8 mouse cellular contexts compared by ENCODE assay signal in genomic region chr7:19572926-19573775, GRCm38 (mm10). TPM values are rescaled to one million over a fixed set of nuclear protein-coding genes. Genes with fewer than 3 reads are reported as not detected.
A peak's percentile ranks its signal among the peaks of the same experiment; 100 is the strongest.
DNase-seq lines count a peak whose midpoint lies in the region; ATAC-seq and TF ChIP-seq lines count a peak whose summit lies in the region.

No protein-coding gene starts in this region.

- H3K4me2 ChIP-seq in forebrain, embryonic 13.5 days = peak overlapping the region; percentile 79
- peak overlapping the region; percentile 91 for H3K4me2 ChIP-seq in lung, embryonic 15.5 days

- H3K4me3 ChIP-seq in ES-Bruce4 (ENCODE audit: low read depth, low read length) = peak overlapping the region; percentile 65
- H3K4me3 ChIP-seq in forebrain, embryonic 13.5 days = peak overlapping the region; percentile 75
- H3K4me3 ChIP-seq in layer of hippocampus, adult 2 months = peak overlapping the region; percentile 76
- peak overlapping the region; percentile 81 for H3K4me3 ChIP-seq in lung, embryonic 15.5 days
- H3K4me3 ChIP-seq in olfactory bulb, adult 2 months (ENCODE audit: insufficient read depth, low read depth, low read length) = peak overlapping the region; percentile 80
- peak overlapping the region; percentile 76 for H3K4me3 ChIP-seq in thymus, adult 2 months (ENCODE audit: control insufficient read depth, insufficient read depth, low read length)

- H3K9ac ChIP-seq in ES-Bruce4 (ENCODE audit: low read depth, poor library complexity, severe bottlenecking) = peak overlapping the region; percentile 66
- peak overlapping the region; percentile 83 for H3K9ac ChIP-seq in forebrain, embryonic 13.5 days
- peak overlapping the region; percentile 81 for H3K9ac ChIP-seq in lung, embryonic 15.5 days

- WGBS in forebrain, embryonic 13.5 days = 1% methylated on average over 53 of the region's 53 CpGs
- under 1% methylated on average over 53 of the region's 53 CpGs for WGBS in lung, embryonic 15.5 days
- WGBS in olfactory bulb, adult 2 months = under 1% methylated on average over 53 of the region's 53 CpGs
- WGBS in thymus, adult 2 months = 1% methylated on average over 53 of the region's 53 CpGs

- peak; percentile 94 for TF ChIP-seq EP300 in ES-Bruce4 (IDR thresholded peaks at IDR 0.05; ENCODE audit: insufficient read depth, low read depth, low read length)

- H3K36me3 ChIP-seq in ES-Bruce4 (ENCODE audit: control insufficient read depth, insufficient read depth, low read length, poor library complexity, severe bottlenecking) = no peaks in the 10 kb centered on the region
- H3K36me3 ChIP-seq in forebrain, embryonic 13.5 days (ENCODE audit: poor library complexity, severe bottlenecking) = peaks cover 18% of the 10 kb centered on the region
- H3K36me3 ChIP-seq in lung, embryonic 15.5 days = peaks cover 18% of the 10 kb centered on the region; the same call in 1 of the 2 replicates
- H3K36me3 ChIP-seq in thymus, adult 2 months (ENCODE audit: control insufficient read depth, insufficient read depth, low read length) = no peaks in the 10 kb centered on the region

- H3K27me3 ChIP-seq in ES-Bruce4 (ENCODE audit: control insufficient read depth, insufficient read depth, low read length, poor library complexity, severe bottlenecking) = no peaks in the 10 kb centered on the region
- H3K27me3 ChIP-seq in forebrain, embryonic 13.5 days = peaks cover 36% of the 10 kb centered on the region
- H3K27me3 ChIP-seq in lung, embryonic 15.5 days = peaks cover 27% of the 10 kb centered on the region
- H3K27me3 ChIP-seq in thymus, adult 2 months (ENCODE audit: control insufficient read depth, insufficient read depth, low read length) = peaks cover 6% of the 10 kb centered on the region; the same call in 1 of the 2 replicates

- TF ChIP-seq POLR2A in ES-Bruce4 (IDR thresholded peaks at IDR 0.05; ENCODE audit: insufficient read depth, low read length) = no peak
- peak; percentile 90 for TF ChIP-seq POLR2A in olfactory bulb, adult 2 months (IDR thresholded peaks at IDR 0.05; ENCODE audit: insufficient read depth, low read depth, low read length)
- TF ChIP-seq POLR2A in thymus, adult 2 months (IDR thresholded peaks at IDR 0.05; ENCODE audit: control insufficient read depth, extremely low read depth, insufficient read depth, low read length, poor library complexity) = peak; percentile 85

- peaks cover 10% of the 10 kb centered on the region for H3K4me1 ChIP-seq in ES-Bruce4 (ENCODE audit: control insufficient read depth, insufficient read depth, low read length)
- peaks cover 28% of the 10 kb centered on the region for H3K4me1 ChIP-seq in forebrain, embryonic 13.5 days
- H3K4me1 ChIP-seq in lung, embryonic 15.5 days = peaks cover 34% of the 10 kb centered on the region
- H3K4me1 ChIP-seq in olfactory bulb, adult 2 months (ENCODE audit: control insufficient read depth, insufficient read depth, low read length) = peaks cover 18% of the 10 kb centered on the region
- peaks cover 18% of the 10 kb centered on the region for H3K4me1 ChIP-seq in thymus, adult 2 months (replicated peaks; ENCODE audit: control insufficient read depth, insufficient read depth, low read length)

- H3K9me3 ChIP-seq in ES-Bruce4 (replicated peaks; ENCODE audit: control insufficient read depth, insufficient read depth, low read length, poor library complexity, severe bottlenecking) = no peaks in the 10 kb centered on the region
- no peaks in the 10 kb centered on the region for H3K9me3 ChIP-seq in forebrain, embryonic 13.5 days (replicated peaks)
- H3K9me3 ChIP-seq in lung, embryonic 15.5 days = no peaks in the 10 kb centered on the region

- DNase-seq in heart, postnatal 25 days (ENCODE audit: low spot score) = peak; percentile 64
- DNase-seq in layer of hippocampus, adult 2 months (ENCODE audit: low spot score in 2 of 2) = peak; percentile 55 to 67
- DNase-seq in thymus, adult 2 months = peak; percentile 80

- TF ChIP-seq CTCF in ES-Bruce4 (IDR thresholded peaks at IDR 0.05; ENCODE audit: low read depth, low read length) = no peak
- TF ChIP-seq CTCF in layer of hippocampus, adult 2 months (conservative IDR thresholded peaks at IDR 0.05) = peak; percentile 58
- no peak for TF ChIP-seq CTCF in olfactory bulb, adult 2 months (IDR thresholded peaks at IDR 0.05; ENCODE audit: insufficient read depth, low read depth, low read length)
- peak; percentile 32; the same call in 1 of the 2 replicates for TF ChIP-seq CTCF in thymus, adult 2 months (IDR thresholded peaks at IDR 0.05; ENCODE audit: borderline replicate concordance, control insufficient read depth, extremely low read depth, insufficient read depth, low read length, poor library complexity)

- peak overlapping the region; percentile 99 for H3K27ac ChIP-seq in ES-Bruce4 (ENCODE audit: insufficient read depth, low read length)
- peak overlapping the region; percentile 69 for H3K27ac ChIP-seq in forebrain, embryonic 13.5 days
- H3K27ac ChIP-seq in layer of hippocampus, adult 2 months = peak overlapping the region; percentile 84
- H3K27ac ChIP-seq in lung, embryonic 15.5 days = peak overlapping the region; percentile 93
- H3K27ac ChIP-seq in olfactory bulb, adult 2 months (ENCODE audit: insufficient read depth, low read depth, low read length) = no peak overlapping the region
- H3K27ac ChIP-seq in thymus, adult 2 months (ENCODE audit: control insufficient read depth, insufficient read depth, low read length) = no peak overlapping the region

- ATAC-seq in cerebellum, adult (ENCODE audit: insufficient number of reproducible peaks, low FRiP score, low TSS enrichment) = peak; percentile 60; the same call in 1 of the 2 replicates
- ATAC-seq in forebrain, embryonic 13.5 days = peak; percentile 90
- peak; percentile 81 for ATAC-seq in lung, embryonic 15.5 days (ENCODE audit: borderline replicate concordance, extremely low read depth, low FRiP score, low TSS enrichment)

- intact Hi-C loops in heart, postnatal 25 days (cut with DNase I) = loop anchor here (2.0 to 5.0 kb wide), 2 partner anchors 66 to 116 kb away; partner anchors contain the start of gene Mark4

RNA-seq across cellular contexts. Expression of gene Zfp296, which starts 3.9 kb away (rescaled TPM):
- polyA plus RNA-seq in ES-Bruce4 (2011; ENCODE audit: insufficient read depth, insufficient read length, low read depth, missing spikeins) = 21.5 and 23.5 TPM in 2 replicates
- 0.23 and 0.35 TPM in 2 replicates for polyA plus RNA-seq in forebrain, embryonic 13.5 days (2015; fragmentation: Nextera tagmentation; extraction: Ambion mirVana)
- total RNA-seq in heart, postnatal 25 days (2021) = under 1 TPM; 0.28 to 0.49 TPM
- under 1 TPM; 0.81 to 0.95 TPM for total RNA-seq in layer of hippocampus, adult 2 months (2021)
- polyA plus RNA-seq in lung, embryonic 15.5 days (2015; fragmentation: Nextera tagmentation; extraction: Ambion mirVana) = 0.50 and 0.54 TPM in 2 replicates
- not detected in 2 replicates for polyA plus RNA-seq in olfactory bulb, adult 2 months (2012; ENCODE audit: insufficient read depth, insufficient read length, low replicate concordance, missing spikeins)
- 4.5 and 4.7 TPM in 2 replicates for polyA plus RNA-seq in thymus, adult 2 months (2012; rRNA removed)

RNA-seq across cellular contexts. Expression of gene Gemin7, which starts 4.2 kb away (rescaled TPM):
- polyA plus RNA-seq in ES-Bruce4 (2011; ENCODE audit: insufficient read depth, insufficient read length, low read depth, missing spikeins) = 25.2 and 30.5 TPM in 2 replicates
- 130 TPM in 2 replicates for polyA plus RNA-seq in forebrain, embryonic 13.5 days (2015; fragmentation: Nextera tagmentation; extraction: Ambion mirVana)
- total RNA-seq in heart, postnatal 25 days (2021) = 10 to 100 TPM; 44.6 to 45.6 TPM
- total RNA-seq in layer of hippocampus, adult 2 months (2021) = 10 to 100 TPM; 38.8 to 43.9 TPM
- 164 and 183 TPM in 2 replicates for polyA plus RNA-seq in lung, embryonic 15.5 days (2015; fragmentation: Nextera tagmentation; extraction: Ambion mirVana)
- polyA plus RNA-seq in olfactory bulb, adult 2 months (2012; ENCODE audit: insufficient read depth, insufficient read length, low replicate concordance, missing spikeins) = not detected in 2 replicates
- polyA plus RNA-seq in thymus, adult 2 months (2012; rRNA removed) = 121 and 130 TPM in 2 replicates

RNA-seq across cellular contexts. Expression of gene Ppp1r37, which starts 10.3 kb away (rescaled TPM):
- 16.1 and 19.1 TPM in 2 replicates for polyA plus RNA-seq in ES-Bruce4 (2011; ENCODE audit: insufficient read depth, insufficient read length, low read depth, missing spikeins)
- 22.4 and 23.6 TPM in 2 replicates for polyA plus RNA-seq in forebrain, embryonic 13.5 days (2015; fragmentation: Nextera tagmentation; extraction: Ambion mirVana)
- 10 to 100 TPM; 48.0 to 52.3 TPM for total RNA-seq in heart, postnatal 25 days (2021)
- total RNA-seq in layer of hippocampus, adult 2 months (2021) = 100 to 1,000 TPM; 116 to 118 TPM
- polyA plus RNA-seq in lung, embryonic 15.5 days (2015; fragmentation: Nextera tagmentation; extraction: Ambion mirVana) = 23.8 and 24.8 TPM in 2 replicates
- polyA plus RNA-seq in olfactory bulb, adult 2 months (2012; ENCODE audit: insufficient read depth, insufficient read length, low replicate concordance, missing spikeins) = not detected in 2 replicates
- 130 and 137 TPM in 2 replicates for polyA plus RNA-seq in thymus, adult 2 months (2012; rRNA removed)

RNA-seq across cellular contexts. Expression of gene Clasrp, which starts 31.1 kb away (rescaled TPM):
- polyA plus RNA-seq in ES-Bruce4 (2011; ENCODE audit: insufficient read depth, insufficient read length, low read depth, missing spikeins) = 52.3 and 57.4 TPM in 2 replicates
- 54.0 and 55.7 TPM in 2 replicates for polyA plus RNA-seq in forebrain, embryonic 13.5 days (2015; fragmentation: Nextera tagmentation; extraction: Ambion mirVana)
- total RNA-seq in heart, postnatal 25 days (2021) = 10 to 100 TPM; 14.5 to 20.5 TPM
- 100 to 1,000 TPM in 1 of 2 experiments, 10 to 100 TPM in 1; 95.4 to 112 TPM for total RNA-seq in layer of hippocampus, adult 2 months (2021)
- polyA plus RNA-seq in lung, embryonic 15.5 days (2015; fragmentation: Nextera tagmentation; extraction: Ambion mirVana) = 46.4 and 51.4 TPM in 2 replicates
- polyA plus RNA-seq in olfactory bulb, adult 2 months (2012; ENCODE audit: insufficient read depth, insufficient read length, low replicate concordance, missing spikeins) = not detected in 2 replicates
- 240 and 315 TPM in 2 replicates for polyA plus RNA-seq in thymus, adult 2 months (2012; rRNA removed)

RNA-seq across cellular contexts. Expression of gene Nkpd1, which starts 55.5 kb away (rescaled TPM):
- polyA plus RNA-seq in ES-Bruce4 (2011; ENCODE audit: insufficient read depth, insufficient read length, low read depth, missing spikeins) = 0.23 and 0.34 TPM in 2 replicates
- 0.15 and 0.21 TPM in 2 replicates for polyA plus RNA-seq in forebrain, embryonic 13.5 days (2015; fragmentation: Nextera tagmentation; extraction: Ambion mirVana)
- not detected for total RNA-seq in heart, postnatal 25 days (2021)
- total RNA-seq in layer of hippocampus, adult 2 months (2021) = under 1 TPM; 0.38 to 0.71 TPM
- 0.20 TPM in 1 of 2 replicates, not detected in the other for polyA plus RNA-seq in lung, embryonic 15.5 days (2015; fragmentation: Nextera tagmentation; extraction: Ambion mirVana)
- not detected in 2 replicates for polyA plus RNA-seq in olfactory bulb, adult 2 months (2012; ENCODE audit: insufficient read depth, insufficient read length, low replicate concordance, missing spikeins)
- polyA plus RNA-seq in thymus, adult 2 months (2012; rRNA removed) = 1.1 and 1.2 TPM in 2 replicates

Comparison
In these comparisons a context has a peak if more than half of its experiments do, and no peak if none do; other contexts are left out.
1. H3K27ac ChIP-seq: peak in ES-Bruce4 (single experiment), forebrain, embryonic 13.5 days (single experiment), layer of hippocampus, adult 2 months (single experiment) and lung, embryonic 15.5 days (single experiment); none in olfactory bulb, adult 2 months (single experiment) and thymus, adult 2 months (single experiment).
2. CTCF ChIP-seq: peak in layer of hippocampus, adult 2 months (single experiment) and thymus, adult 2 months (single experiment); none in ES-Bruce4 (single experiment) and olfactory bulb, adult 2 months (single experiment).
3. RNA of gene Gemin7, which starts 4.2 kb away (polyA plus RNA-seq): 164 to 183 TPM in lung, embryonic 15.5 days, 130 TPM in forebrain, embryonic 13.5 days, 121 to 130 TPM in thymus, adult 2 months and 25.2 to 30.5 TPM in ES-Bruce4; not detected in olfactory bulb, adult 2 months; every median in the first group is over 10 times any median in the second.
4. Peak in every context shown above with its lines, with median percentiles within 50 percentile points of each other: H3K4me3 ChIP-seq, H3K9ac ChIP-seq, ATAC-seq and DNase-seq.